Mouse (Mus musculus) stomach, postnatal 0 days (tissue): ENCODE data around the gene Vav2. TPM values are rescaled to one million over a fixed set of nuclear protein-coding genes. Genes with fewer than 3 reads are reported as not detected.

Source experiments
- ATAC-seq: fragments of 200-750 bp; cut with Nextera tagmentation; 2 replicates; pipeline ENCODE4 v1.8.0; 2017; ENCODE audit not compliant: low FRiP score, low TSS enrichment
- DNase-seq: peaks from one replicate; pipeline ENCODE4 v3.0.0-alpha.2; 2016; ENCODE audit warnings: low spot score
- H3K27ac ChIP-seq: fragments of 300-500 bp; sonication (generic); replicated peaks from 2 replicates; pipeline ENCODE4 v1.5.1; 2014; ENCODE audit warnings: mild to moderate bottlenecking, control low read depth
- H3K27me3 ChIP-seq: fragments of 300-500 bp; sonication (generic); 2 replicates; pipeline ENCODE4 v1.6.1; 2014; ENCODE audit warnings: low read length; ENCODE audit not compliant: control insufficient read depth, insufficient read depth
- H3K36me3 ChIP-seq: fragments of 300-500 bp; sonication (generic); 2 replicates; pipeline ENCODE4 v1.6.1; 2014; ENCODE audit warnings: low read length, mixed read lengths; ENCODE audit not compliant: control insufficient read depth, insufficient read depth
- H3K4me1 ChIP-seq: fragments of 300-500 bp; sonication (generic); replicated peaks from 2 replicates; pipeline ENCODE4 v1.6.1; 2014; ENCODE audit warnings: antibody characterized with exemption; ENCODE audit not compliant: control insufficient read depth, insufficient read depth
- H3K4me2 ChIP-seq: fragments of 300-500 bp; sonication (generic); replicated peaks from 2 replicates; pipeline ENCODE4 v1.6.1; 2014; ENCODE audit warnings: low read depth, mild to moderate bottlenecking, control low read depth, moderate library complexity
- H3K4me3 ChIP-seq: fragments of 300-500 bp; sonication (generic); 2 replicates; pipeline ENCODE4 v1.5.1; 2014; ENCODE audit warnings: low read depth, low read length, control low read depth
- H3K9ac ChIP-seq: fragments of 300-500 bp; sonication (generic); 2 replicates; pipeline ENCODE4 v1.6.1; 2014; ENCODE audit warnings: mild to moderate bottlenecking, low read length, control low read depth, mixed read lengths
- H3K9me3 ChIP-seq: fragments of 300-500 bp; sonication (generic); 2 replicates; pipeline ENCODE4 v1.6.1; 2016; ENCODE audit warnings: low read length; ENCODE audit not compliant: control insufficient read depth
- CTCF ChIP-seq: IDR thresholded peaks from 2 replicates; pipeline ENCODE4 v1.5.1; 2016; ENCODE audit warnings: antibody characterized with exemption, low read depth, mild to moderate bottlenecking, moderate library complexity
- EP300 ChIP-seq: optimal IDR thresholded peaks from 2 replicates; pipeline ENCODE3; 2016; ENCODE audit warnings: antibody characterized with exemption
- WGBS: fragments of 180-500 bp; shearing (Covaris S2); extraction: QIAGEN DNeasy Blood & Tissue Kit; methylation state at CpG from one replicate; pipeline ENCODE4 v1.1.7; 2014; 5-methylcytosine and 5-hydroxymethylcytosine counted together
- microRNA-seq: library from miRNA; unstranded; fragments of <30 nt; microRNA quantifications from one replicate; pipeline ENCODE4, GENCODE M21; 2016
- polyA plus RNA-seq: library from polyadenylated mRNA; unstranded; fragments of >200 nt; fragmentation: Nextera tagmentation; extraction: Ambion mirVana; gene quantifications from 2 replicates; pipeline ENCODE4 v1.2.1, GENCODE M21; 2015

Gene Vav2
- polyA plus RNA-seq, 1 experiment from 2014 or later = 2.7 TPM

- TF ChIP-seq EP300 = no peak
- TF ChIP-seq CTCF = no peak
- H3K9me3 ChIP-seq = no peaks in the 10 kb centered on the region
- ATAC-seq = no peak
- peaks cover 3% of the 10 kb centered on the region; the same call in 1 of the 2 replicates for H3K36me3 ChIP-seq
- H3K9ac ChIP-seq = no peak overlapping the region
- no peak overlapping the region for H3K4me2 ChIP-seq
- no peaks in the 10 kb centered on the region for H3K4me1 ChIP-seq
- no peak overlapping the region for H3K4me3 ChIP-seq
- no peak for DNase-seq
- WGBS = 82% methylated on average over 2 of the region's 2 CpGs
- no peaks in the 10 kb centered on the region for H3K27me3 ChIP-seq
- no peak overlapping the region for H3K27ac ChIP-seq
Observed at GRCm38 (mm10) chr2:27215537-27215936, 211.3 kb downstream of the Vav2 start.

Small RNA genes lying within 50 kb of the gene (microRNA-seq; reads per million reads assigned to microRNA genes)
- not detected for gene Gm24049
- not detected for gene Mir7578

Other genes with a start within 250 kb of the Vav2 start
- 7.2 and 8.9 TPM in 2 replicates for gene Sardh, start 178.7 kb downstream of the Vav2 start, polyA plus RNA-seq
- 2.8 and 3.4 TPM in 2 replicates for gene Brd3os, start 15.3 kb upstream of the Vav2 start, polyA plus RNA-seq
- gene Brd3, start 80.6 kb upstream of the Vav2 start, polyA plus RNA-seq = 41.0 and 48.3 TPM in 2 replicates
- 19.3 and 19.7 TPM in 2 replicates for gene Wdr5, start 88.1 kb upstream of the Vav2 start, polyA plus RNA-seq
- gene Rxra, start 249.4 kb upstream of the Vav2 start, polyA plus RNA-seq = 8.7 and 10.5 TPM in 2 replicates